Mouse (Mus musculus): ENCODE measurements at regions not wholly inside any gene's neighbourhood (a gene's known extent, or its start where the extent isn't known, plus 50 kb on each side); places are given as distances from the start of the nearest gene placed in this dataset.

DNA sequence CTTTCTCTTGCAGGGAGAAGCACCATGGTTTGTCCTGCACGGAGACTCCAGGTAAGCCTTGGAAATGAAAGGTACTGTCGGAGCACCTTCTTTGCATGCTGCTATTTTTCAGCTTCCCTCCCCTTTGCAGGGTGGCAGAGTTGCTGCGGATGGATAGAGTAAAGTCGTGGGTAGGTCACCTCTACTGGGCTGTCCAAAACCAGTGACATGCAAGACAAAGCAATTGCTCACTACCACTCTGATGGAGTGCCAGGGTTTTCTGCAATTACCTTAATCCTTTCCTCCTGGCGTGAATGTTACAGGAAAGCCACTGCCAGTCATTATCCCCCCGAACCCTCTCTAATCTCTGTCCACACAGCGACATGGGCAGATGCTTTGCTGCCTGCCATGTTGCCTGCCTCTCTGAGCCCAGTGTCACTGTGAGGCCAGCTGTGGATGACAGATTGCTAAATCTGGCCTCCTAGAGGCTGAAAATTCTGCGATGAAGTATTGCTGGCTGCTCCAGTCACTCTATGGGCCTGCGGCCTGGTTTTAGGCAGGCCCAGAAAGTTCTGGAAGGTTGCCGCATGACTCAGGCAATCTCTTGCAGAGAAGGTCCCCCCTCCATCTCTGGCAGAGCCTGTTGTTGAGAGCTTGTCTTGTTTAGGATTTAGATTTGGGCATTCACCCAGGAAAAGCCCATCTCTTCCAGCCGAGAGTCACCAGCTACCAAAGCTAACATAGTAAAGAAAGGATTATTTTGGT lies 54.1 kb upstream of the Sod3 start:
- peak; percentile 9 to 25 for DNase-seq (ENCODE audit: low spot score in 2 of 2)
- TF ChIP-seq CTCF (conservative IDR thresholded peaks at IDR 0.05): no peak
- H3K4me3 ChIP-seq: no peak overlapping the region
- H3K27ac ChIP-seq: no peak overlapping the region

DNA sequence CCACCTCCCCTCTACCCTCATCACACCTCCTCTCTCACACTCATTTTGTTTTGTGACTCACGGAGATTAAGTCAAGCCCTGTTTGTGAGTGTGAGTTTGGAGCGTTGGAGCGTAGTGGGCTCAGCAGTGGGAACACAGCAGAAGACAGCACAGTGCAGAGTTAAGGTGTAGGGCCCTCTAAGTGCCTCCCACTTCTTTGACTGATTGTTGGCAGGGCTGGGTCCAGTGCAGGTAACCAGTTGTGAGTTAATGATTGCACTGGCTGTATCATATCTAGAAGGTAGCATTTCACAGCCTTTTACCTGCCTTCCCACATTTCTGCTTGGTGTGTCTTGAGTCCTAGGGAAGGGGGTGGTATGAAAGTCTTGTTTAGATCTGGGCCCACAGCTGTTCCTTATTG lies 67.3 kb upstream of the Sod3 start:
- no peak overlapping the region for H3K27ac ChIP-seq
- TF ChIP-seq CTCF (conservative IDR thresholded peaks at IDR 0.05): no peak
- H3K4me3 ChIP-seq: no peak overlapping the region
- no peak for DNase-seq (ENCODE audit: low spot score in 2 of 2)

DNA sequence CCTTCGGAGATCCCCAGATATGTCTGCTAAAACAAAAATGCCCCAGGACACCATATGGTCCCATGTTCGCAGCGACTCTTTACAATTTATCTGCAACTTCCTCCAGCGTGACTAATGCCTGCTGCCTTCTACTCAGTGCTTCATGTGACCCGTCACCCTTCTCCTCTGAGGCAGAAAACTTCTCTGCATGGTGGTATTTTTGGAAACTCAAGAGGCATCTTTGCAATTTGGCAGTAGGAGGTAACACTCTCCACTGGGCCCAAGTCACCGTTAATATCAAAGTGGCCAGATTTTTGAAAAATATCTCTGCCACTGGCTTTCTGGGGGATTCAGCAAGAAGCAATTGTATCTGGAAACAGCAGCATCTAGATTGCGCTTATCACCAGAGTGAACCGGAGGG lies 69.1 kb upstream of the Sod3 start:
- H3K27ac ChIP-seq: no peak overlapping the region
- TF ChIP-seq CTCF (conservative IDR thresholded peaks at IDR 0.05): no peak
- no peak for DNase-seq (ENCODE audit: low spot score in 2 of 2)

DNA sequence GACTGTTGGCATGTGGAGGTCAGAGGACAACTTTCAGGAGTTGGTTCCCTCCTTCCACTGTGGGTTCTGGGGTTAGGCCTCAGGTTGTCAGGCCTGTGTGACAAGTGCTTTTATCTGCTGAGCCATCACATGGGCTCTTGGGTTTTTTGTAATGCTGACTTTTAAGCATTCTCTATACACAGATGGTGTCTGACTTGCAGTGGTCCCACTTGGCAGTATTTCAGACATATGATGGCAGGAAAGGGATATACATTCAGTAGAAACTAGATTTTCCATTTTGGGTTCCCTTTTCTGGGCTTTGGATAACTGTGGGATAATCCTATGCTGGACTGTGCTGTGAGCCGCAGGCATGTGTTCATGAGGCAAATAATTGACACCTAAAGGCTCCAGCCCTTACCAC lies 75.3 kb upstream of the Sod3 start:
- H3K4me3 ChIP-seq: no peak overlapping the region
- DNase-seq (ENCODE audit: low spot score in 2 of 2): no peak
- TF ChIP-seq CTCF (conservative IDR thresholded peaks at IDR 0.05): no peak

More for the DNA sequence above, 69.1 kb upstream of the Sod3 start:
- no peak overlapping the region for H3K4me3 ChIP-seq

DNA sequence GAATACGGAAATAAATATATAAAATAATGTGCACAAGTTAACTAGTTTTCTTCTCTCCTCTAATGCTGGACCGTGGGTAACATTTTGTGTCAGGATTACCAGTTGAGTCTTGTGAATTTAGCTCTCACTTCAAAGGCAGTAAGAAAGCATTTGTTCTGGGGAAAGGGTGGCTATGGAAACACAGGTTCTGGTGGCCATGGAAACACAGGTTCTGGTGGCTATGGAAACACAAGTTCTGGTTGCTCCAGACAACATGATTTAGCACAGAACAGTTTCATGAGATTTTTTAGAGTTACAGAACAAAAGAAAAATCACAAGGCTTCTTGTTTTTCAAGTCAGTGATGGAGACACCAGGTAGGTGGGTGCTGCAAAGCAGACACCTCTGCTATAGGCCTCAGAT lies 82.7 kb upstream of the Sod3 start:
- Histone ChIP-seq H3K27ac (no peak overlapping the region), H3K4me3 (no peak overlapping the region)
- peak in 1 of 2 experiments; percentile 16 for DNase-seq (ENCODE audit: low spot score in 2 of 2)
- no peak for TF ChIP-seq CTCF (conservative IDR thresholded peaks at IDR 0.05)

More for the DNA sequence above, 75.3 kb upstream of the Sod3 start:
- H3K27ac ChIP-seq: no peak overlapping the region

DNA sequence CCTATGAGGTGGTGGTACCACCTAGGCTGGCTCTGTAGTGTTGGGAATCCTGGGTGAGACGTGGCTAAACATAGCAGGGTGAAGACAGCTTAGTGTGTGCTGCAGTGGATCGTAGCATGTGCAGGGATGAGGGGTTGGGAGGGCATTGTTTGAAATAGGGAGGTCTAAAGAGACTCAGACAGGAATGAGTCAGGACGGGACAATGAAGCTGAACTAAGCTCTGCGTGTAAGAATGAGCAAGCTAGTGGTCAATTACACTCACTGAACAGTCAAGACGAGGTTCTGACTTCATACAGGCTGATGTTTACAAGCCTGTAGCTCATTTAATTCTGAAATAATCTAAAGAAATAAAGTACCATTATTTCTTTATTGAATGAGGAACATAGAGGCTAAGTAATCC lies 85.5 kb upstream of the Sod3 start:
- TF ChIP-seq CTCF (conservative IDR thresholded peaks at IDR 0.05): no peak
- no peak overlapping the region for H3K27ac ChIP-seq
- no peak overlapping the region for H3K4me3 ChIP-seq
- DNase-seq (ENCODE audit: low spot score in 2 of 2): no peak

DNA sequence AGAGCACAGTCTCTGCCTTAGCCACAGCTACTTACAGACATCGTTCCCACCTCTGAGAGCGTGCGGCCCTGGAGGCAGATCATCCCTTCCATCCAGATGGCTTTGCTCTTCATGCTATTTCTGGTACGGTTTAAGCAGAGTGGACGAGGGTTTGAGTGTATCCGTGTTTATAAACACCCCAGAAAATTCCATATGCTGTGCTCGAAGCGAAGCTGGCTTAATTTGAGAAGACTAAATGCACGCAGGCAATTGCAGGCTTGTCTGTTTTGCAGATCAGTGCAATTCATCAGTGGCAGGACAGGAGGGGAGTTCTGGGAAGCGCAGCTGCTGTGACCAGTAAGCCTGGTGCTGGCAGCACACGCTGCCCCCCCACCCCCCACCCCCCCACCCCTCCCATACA lies 72.9 kb upstream of the Dhx15 start:
- H3K27ac ChIP-seq: no peak overlapping the region
- DNase-seq (ENCODE audit: low spot score in 2 of 2): peak; percentile 32 to 57
- no peak for TF ChIP-seq CTCF (conservative IDR thresholded peaks at IDR 0.05)
- no peak overlapping the region for H3K4me3 ChIP-seq

DNA sequence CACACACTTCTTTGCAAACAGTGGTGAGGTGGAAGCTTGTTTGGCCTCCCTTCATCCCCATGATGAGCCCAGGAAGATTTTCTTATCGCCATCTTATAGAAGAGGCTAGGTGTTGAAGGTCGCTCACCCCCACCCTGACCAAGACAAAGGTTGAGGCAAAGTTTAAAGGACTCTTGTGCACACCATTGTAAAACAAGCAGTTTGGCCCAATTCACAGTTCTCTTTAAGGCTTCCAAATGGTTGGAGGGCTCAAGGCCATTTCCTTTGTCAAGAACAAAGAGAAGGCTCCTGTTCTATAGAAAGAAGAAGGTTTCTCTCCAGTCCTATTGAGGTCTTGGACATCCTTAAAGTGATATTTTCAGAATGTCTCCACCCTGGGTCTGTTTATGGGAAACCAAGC lies 67.8 kb upstream of the Dhx15 start:
- no peak for DNase-seq (ENCODE audit: low spot score in 2 of 2)
- Histone ChIP-seq H3K27ac (no peak overlapping the region), H3K4me3 (no peak overlapping the region)
- TF ChIP-seq CTCF (conservative IDR thresholded peaks at IDR 0.05): no peak

DNA sequence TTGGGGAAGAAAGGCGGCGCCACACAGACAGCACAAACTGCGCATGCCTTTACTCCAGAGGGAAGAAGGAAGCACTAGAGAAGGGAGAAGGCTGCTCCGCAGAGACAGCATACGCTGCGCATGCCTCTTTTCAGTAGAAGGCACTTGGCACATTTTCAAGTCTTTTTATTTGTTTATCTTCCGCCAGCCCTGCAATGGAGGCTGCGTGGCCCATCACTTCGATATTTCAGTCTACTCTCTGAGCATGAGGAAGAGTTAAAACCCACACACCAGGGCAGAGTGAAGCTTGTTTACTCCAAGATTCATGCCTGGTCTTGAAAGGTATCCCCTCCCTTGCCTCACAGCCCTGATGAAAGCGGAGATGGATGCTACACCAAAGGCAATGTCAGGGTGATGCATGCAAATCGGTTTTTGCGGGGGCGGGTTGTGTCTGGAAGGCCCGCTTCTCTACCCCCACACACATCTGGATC lies 64.3 kb upstream of the Dhx15 start:
- no peak overlapping the region; the same call in 1 of the 2 replicates for H3K4me3 ChIP-seq
- H3K27ac ChIP-seq: no peak overlapping the region
- TF ChIP-seq CTCF (conservative IDR thresholded peaks at IDR 0.05): peak; percentile 12; the same call in 1 of the 2 replicates
- no peak for DNase-seq (ENCODE audit: low spot score in 2 of 2)

DNA sequence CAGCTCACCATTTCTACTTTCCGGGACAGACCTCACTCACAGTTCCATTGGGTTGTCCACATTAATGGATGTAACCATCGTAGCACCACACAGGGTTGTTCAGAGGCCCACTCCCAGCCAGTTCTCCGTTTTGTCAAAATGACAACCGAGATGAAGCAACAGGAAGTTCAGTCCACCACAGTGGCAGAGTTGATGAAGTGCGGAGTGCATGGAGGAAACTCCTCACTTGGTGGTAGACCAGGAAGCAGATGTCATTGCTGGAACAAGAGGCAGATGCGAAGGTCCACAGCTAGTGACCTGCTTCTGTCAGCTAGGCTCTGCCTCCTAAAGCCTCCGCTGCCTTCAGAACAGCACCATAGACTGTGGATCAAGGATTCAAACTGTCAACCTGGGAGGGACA lies 59.5 kb upstream of the Dhx15 start:
- Histone ChIP-seq H3K4me3 (no peak overlapping the region), H3K27ac (no peak overlapping the region)
- no peak for DNase-seq (ENCODE audit: low spot score in 2 of 2)
- no peak for TF ChIP-seq CTCF (conservative IDR thresholded peaks at IDR 0.05)

DNA sequence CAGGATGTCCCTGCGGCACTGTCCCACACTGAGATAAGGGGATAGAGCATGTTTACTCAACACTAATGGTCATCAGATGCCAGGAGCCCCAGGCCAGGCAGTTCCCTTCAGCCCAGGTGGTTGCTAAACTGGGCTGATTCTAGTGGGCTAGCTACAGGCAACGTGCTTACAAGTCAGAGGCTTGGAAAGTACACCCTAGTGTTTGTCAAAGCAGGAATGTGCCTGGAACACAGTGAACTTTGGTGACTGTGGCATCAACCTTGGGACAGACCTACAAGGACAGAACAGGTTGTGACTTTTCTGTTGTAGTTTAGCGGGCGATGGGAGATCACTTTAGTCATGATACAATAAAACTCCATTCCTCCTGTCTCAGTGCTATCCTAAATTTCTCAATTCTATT lies 53.6 kb upstream of the Dhx15 start:
- DNase-seq (ENCODE audit: low spot score in 2 of 2): no peak
- H3K4me3 ChIP-seq: no peak overlapping the region
- TF ChIP-seq CTCF (conservative IDR thresholded peaks at IDR 0.05): no peak
- H3K27ac ChIP-seq: no peak overlapping the region

DNA sequence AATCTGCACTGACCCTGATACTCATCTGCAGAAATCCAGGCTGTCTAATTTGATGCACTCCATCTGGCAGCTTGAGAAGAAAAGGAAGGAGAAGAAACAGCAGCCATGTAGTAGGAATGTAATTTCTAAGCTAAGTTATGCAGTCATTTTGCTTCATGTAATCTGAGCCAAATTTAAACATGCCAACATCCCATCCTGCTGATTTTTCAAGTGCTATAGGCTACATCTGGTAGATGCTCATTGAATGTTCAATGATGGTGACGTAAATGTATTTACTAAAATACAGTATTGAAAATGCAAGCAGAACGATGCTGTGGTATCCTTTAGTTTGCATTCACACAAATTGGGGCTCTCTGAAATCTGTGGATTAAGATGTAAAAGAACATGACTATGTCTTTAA lies 52.1 kb upstream of the Dhx15 start:
- Histone ChIP-seq H3K27ac (no peak overlapping the region), H3K4me3 (no peak overlapping the region)
- TF ChIP-seq CTCF (conservative IDR thresholded peaks at IDR 0.05): no peak
- DNase-seq (ENCODE audit: low spot score in 2 of 2): no peak

DNA sequence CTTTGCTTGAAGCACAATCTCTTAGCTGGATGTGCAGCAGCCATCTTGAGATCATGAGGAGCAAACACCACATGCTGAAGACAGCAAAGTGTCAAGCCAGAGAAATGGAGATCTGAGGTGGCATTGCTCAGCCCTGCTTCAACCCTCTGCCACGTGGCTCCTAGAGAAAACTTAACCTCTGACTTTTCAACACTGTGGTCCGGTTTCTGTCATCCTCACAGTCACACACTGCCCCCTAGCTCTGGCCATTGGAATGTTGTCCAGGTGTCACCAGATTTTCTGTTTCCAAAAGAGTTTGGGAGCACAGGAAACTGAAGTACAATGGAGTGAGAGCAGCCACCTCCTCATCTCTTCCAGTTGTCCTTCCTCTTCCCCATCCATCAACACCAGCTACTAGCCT lies 50.2 kb upstream of the Dhx15 start:
- DNase-seq (ENCODE audit: low spot score in 2 of 2): no peak
- peak; percentile 67 for TF ChIP-seq CTCF (conservative IDR thresholded peaks at IDR 0.05)
- H3K27ac ChIP-seq: no peak overlapping the region

More for the DNA sequence above, 50.2 kb upstream of the Dhx15 start:
- no peak overlapping the region for H3K4me3 ChIP-seq
